Mouse (Mus musculus): ENCODE results near the gene Cdkl1.

Gene Cdkl1

GRCm38 (mm10) chr12:69751864-69752341 is 39.2 kb downstream of the Cdkl1 start:
- DNase-seq (ENCODE audit: extremely low read depth, low read depth, low spot score): no peak

DNA sequence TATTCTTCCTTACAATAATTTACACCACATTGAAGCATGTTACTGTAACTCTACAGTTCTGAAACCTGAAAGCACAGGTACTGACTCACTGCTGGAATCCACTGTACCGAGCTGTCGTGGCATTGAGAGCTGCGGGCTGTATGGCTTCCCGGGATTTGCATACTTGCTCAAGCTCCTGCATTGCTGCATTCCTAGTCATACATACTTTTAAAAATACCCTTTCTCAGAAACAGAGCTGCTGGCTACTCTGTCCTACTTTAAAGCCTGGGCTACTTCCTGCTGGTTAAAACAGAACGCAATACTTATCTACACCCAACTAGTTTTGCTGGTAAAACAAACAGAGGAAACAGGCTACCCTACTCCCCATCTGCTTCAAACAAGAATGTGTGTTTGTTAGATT is 46.9 kb downstream of the Cdkl1 start:
- no peak for DNase-seq (ENCODE audit: extremely low read depth, low read depth, low spot score)

DNA sequence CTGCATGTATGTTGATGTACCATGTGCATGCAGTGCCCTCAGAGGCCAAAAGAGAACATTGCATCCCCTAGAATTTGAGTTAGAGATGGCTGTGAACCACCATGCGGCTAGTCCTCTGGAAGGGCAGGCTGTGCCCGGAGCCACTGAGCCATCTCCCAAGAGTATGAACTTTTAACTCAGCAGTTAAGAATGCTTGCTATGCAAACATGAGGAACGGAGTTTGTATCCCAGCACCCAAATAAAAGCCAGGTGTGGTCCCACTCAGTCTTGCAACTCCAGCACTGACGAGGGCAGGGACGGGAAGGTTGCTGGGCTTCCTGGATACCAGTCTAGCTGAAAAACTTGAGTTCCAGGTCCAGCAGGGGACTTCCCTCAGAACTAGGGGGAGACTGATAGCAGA is 49.1 kb downstream of the Cdkl1 start:
- DNase-seq (ENCODE audit: extremely low read depth, low read depth, low spot score): no peak

- DNase-seq (ENCODE audit: extremely low read depth, low read depth, low spot score): no peak
These were observed 57.1 kb downstream of the Cdkl1 start for GRCm38 (mm10) chr12:69733923-69734322.

- no peak for DNase-seq (ENCODE audit: extremely low read depth, low read depth, low spot score)
These were observed 57.5 kb downstream of the Cdkl1 start for GRCm38 (mm10) chr12:69733518-69733917.

DNA sequence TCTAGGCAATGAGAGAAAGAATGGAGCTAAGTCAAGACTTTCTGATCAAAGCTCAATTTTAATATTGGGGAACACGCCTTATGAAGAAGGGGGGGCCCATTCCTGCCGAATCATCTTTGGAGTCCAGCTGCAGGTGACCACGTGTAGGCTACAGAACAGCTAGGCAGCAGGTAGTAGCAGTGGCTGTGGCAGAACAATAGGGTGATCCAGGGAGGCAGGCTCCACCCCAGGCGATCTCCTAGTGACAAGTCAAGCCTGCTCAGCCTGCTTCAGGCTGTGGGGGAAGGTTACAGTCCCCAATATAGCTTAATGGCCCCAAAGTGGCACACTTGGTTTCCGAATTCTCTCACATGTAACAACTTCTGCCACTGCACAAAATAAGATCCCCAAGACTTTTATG is 58.8 kb downstream of the Cdkl1 start:
- DNase-seq (ENCODE audit: extremely low read depth, low read depth, low spot score): no peak

- DNase-seq (ENCODE audit: extremely low read depth, low read depth, low spot score): no peak
These were observed 60.8 kb downstream of the Cdkl1 start for GRCm38 (mm10) chr12:69730306-69730705.

GRCm38 (mm10) chr12:69729246-69729645 is 61.8 kb downstream of the Cdkl1 start:
- DNase-seq (ENCODE audit: extremely low read depth, low read depth, low spot score): no peak

- DNase-seq (ENCODE audit: extremely low read depth, low read depth, low spot score): peak; percentile 54
These were observed 66.2 kb downstream of the Cdkl1 start, which contains the start of the genes L2hgdh and Atp5s for GRCm38 (mm10) chr12:69724711-69725460. L2hgdh (minus strand) TSS chr12:69724873. Atp5s (plus strand) TSS chr12:69724950.

DNA sequence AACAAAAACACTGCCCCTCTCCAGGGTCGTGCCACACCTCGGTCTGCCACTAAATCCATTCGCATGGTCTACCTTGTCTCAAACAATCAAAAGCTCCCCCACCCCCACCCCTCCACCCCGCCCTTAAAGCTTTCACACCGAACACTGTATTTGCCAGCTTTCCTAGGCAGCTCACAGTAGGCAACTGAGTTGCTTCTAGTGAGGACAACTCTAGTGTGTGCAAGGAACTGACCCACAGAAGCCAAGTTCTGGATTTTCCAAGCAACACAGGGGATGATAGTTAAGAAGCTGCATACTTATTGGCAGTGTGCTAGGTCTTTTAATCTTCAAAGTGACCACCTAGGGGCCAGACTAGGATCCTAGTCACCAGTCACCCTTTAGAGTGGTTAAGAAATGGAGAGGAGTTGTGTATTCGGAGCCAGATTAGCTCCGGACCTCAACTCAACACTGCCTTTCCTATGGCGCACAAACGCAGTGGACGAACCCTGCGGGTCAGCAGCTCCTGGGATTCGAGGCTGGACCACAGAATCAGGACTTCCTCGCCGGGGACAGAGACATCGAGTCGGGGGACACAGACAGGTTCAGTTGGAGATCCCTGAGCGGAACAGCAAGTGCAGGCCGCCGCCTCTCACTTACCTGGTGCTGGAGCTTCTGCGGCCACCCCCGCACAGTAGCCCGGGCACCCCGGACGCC is 66.9 kb downstream of the Cdkl1 start:
- DNase-seq (ENCODE audit: extremely low read depth, low read depth, low spot score): no peak

DNA sequence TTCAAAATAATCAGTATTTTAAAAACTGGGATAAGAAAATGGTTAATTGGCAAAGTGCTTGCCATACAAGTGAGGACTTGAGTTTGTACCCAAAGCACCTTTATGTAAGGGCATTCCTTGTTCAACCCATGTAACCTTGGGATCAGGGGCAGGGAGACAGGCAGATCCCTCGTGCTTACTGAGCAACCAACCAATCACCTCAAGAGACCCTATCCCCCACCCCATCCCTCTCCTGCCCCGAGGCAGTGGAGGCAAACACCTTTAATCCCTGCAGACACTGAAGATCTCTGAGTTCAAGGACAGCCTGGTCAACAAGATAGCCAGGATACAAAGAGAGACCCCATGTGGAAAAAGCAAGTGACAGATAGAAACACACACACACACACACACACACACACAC is 67.7 kb downstream of the Cdkl1 start:
- no peak for DNase-seq (ENCODE audit: extremely low read depth, low read depth, low spot score)

- DNase-seq (ENCODE audit: extremely low read depth, low read depth, low spot score): no peak
These were observed 68.2 kb downstream of the Cdkl1 start for GRCm38 (mm10) chr12:69722857-69723256.

- DNase-seq (ENCODE audit: extremely low read depth, low read depth, low spot score): no peak
These were observed 77.4 kb downstream of the Cdkl1 start for GRCm38 (mm10) chr12:69713628-69714027.

- no peak for DNase-seq (ENCODE audit: extremely low read depth, low read depth, low spot score)
These were observed 86.1 kb downstream of the Cdkl1 start for GRCm38 (mm10) chr12:69704799-69705458.

GRCm38 (mm10) chr12:69698352-69698751 is 92.7 kb downstream of the Cdkl1 start:
- DNase-seq (ENCODE audit: extremely low read depth, low read depth, low spot score): no peak

All from fat pad, adult 2 months (tissue).